Mouse (Mus musculus): ENCODE results near the gene Cplane1. TPM values are rescaled to one million over a fixed set of nuclear protein-coding genes. Genes with fewer than 3 reads are reported as not detected.

Gene Cplane1
- total and polyA plus RNA-seq, 3 experiments = 2.9 to 6.3 TPM; not detected in 1

- no peak for TF ChIP-seq ZNF384 (IDR thresholded peaks at IDR 0.05; ENCODE audit: low read depth, low read length)
Observed at GRCm38 (mm10) chr15:8282155-8282554, 113.2 kb downstream of the Cplane1 start (continued).

DNA sequence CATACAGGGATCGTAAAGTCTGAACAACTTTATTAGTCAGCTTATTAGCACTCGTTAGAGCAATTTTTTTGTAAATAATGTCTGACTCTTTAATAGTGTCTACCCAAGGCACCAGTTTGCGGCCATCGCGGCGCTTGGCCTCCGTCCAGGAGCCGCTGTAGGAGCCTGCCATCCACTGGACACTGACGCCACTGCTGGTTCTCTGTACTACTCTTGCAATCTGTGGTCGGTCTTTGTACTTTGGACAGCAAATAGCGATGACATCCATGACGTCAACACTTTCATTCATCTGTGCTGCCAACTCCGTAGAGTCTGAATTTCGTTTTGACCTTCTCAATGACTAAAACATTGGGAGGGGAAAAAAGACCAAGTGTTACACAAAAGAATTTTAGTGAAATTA lies 122.3 kb downstream of the Cplane1 start:
- Histone ChIP-seq H3K36me3 (ENCODE audit: control insufficient read depth in 1 of 2, insufficient read depth in 2 of 2, low read length in 2 of 2) (peaks cover 0 to 18% of the 10 kb centered on the region in 2 experiments; a peak in 2 of 4 replicates), H3K27me3 (ENCODE audit: control insufficient read depth in 1 of 2, insufficient read depth in 2 of 2, low read length in 2 of 2) (no peaks in the 10 kb centered on the region), H3K79me2 (ENCODE audit: control insufficient read depth, insufficient read depth, low read length, poor library complexity) (no peaks in the 10 kb centered on the region), H3K4me1 (ENCODE audit: control insufficient read depth in 1 of 2, insufficient read depth in 2 of 2, low read length in 2 of 2) (no peaks in the 10 kb centered on the region), H3K9me3 (replicated peaks; ENCODE audit: insufficient read depth, low read length) (no peaks in the 10 kb centered on the region), H3K4me3 (ENCODE audit: control insufficient read depth in 1 of 2, insufficient read depth in 1 of 2, low read depth in 2 of 2, low read length in 2 of 2) (no peak overlapping the region), H3K9ac (ENCODE audit: control insufficient read depth, low read depth, low read length, poor library complexity, severe bottlenecking) (no peak overlapping the region), H3K27ac (ENCODE audit: control insufficient read depth, low read depth, low read length) (no peak overlapping the region)
- TF ChIP-seq MAX (IDR thresholded peaks at IDR 0.05; ENCODE audit: low read length) (no peak), GABPA (IDR thresholded peaks at IDR 0.05; ENCODE audit: low read depth, low read length) (no peak), MXI1 (IDR thresholded peaks at IDR 0.05; ENCODE audit: low read depth, low read length) (no peak), ZKSCAN1 (IDR thresholded peaks at IDR 0.05; ENCODE audit: low read depth, low read length) (no peak)
- DNase-seq (ENCODE audit: low read depth, low spot score) = no peak

- Histone ChIP-seq H3K79me2 (ENCODE audit: control insufficient read depth, insufficient read depth, low read length, poor library complexity) (no peaks in the 10 kb centered on the region), H3K9me3 (replicated peaks; ENCODE audit: insufficient read depth, low read length) (no peaks in the 10 kb centered on the region), H3K9ac (ENCODE audit: control insufficient read depth, low read depth, low read length, poor library complexity, severe bottlenecking) (no peak overlapping the region), H3K27me3 (ENCODE audit: control insufficient read depth in 1 of 2, insufficient read depth in 2 of 2, low read length in 2 of 2) (no peaks in the 10 kb centered on the region), H3K4me1 (ENCODE audit: control insufficient read depth in 1 of 2, insufficient read depth in 2 of 2, low read length in 2 of 2) (no peaks in the 10 kb centered on the region), H3K36me3 (ENCODE audit: control insufficient read depth in 1 of 2, insufficient read depth in 2 of 2, low read length in 2 of 2) (peaks cover 0 to 37% of the 10 kb centered on the region in 2 experiments; a peak in 2 of 4 replicates), H3K27ac (ENCODE audit: control insufficient read depth, low read depth, low read length) (no peak overlapping the region), H3K4me3 (ENCODE audit: control insufficient read depth in 1 of 2, insufficient read depth in 1 of 2, low read depth in 2 of 2, low read length in 2 of 2) (no peak overlapping the region)
- peak; percentile 71 for DNase-seq (ENCODE audit: low read depth, low spot score)
- TF ChIP-seq MAX (IDR thresholded peaks at IDR 0.05; ENCODE audit: low read length) (0 out of 2 replicates have a peak, but pooled peaks have one; percentile 17), GATA1 (IDR thresholded peaks at IDR 0.05; ENCODE audit: low read depth, low read length) (no peak)
Observed at GRCm38 (mm10) chr15:8294150-8294549, 125.2 kb downstream of the Cplane1 start.

DNA sequence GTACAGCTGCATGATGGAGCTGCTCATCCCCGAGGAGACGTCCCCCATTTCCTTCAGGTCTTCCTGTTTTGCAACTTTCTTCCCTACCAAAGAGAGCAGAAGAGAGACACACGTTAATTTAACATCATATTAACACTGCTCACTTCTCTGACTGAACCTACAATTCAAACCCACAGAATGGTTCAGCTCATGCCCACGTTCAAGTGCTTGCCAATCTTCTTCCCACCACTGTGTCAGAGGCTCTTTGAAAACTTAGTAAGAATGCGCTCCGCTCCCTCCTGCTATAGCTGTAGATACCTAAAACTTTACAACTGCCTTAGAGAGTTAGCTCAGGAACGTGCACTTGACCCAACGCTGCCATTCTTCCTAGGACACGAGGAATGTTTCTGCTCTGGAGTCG lies 134.0 kb downstream of the Cplane1 start:
- H3K79me2 ChIP-seq (ENCODE audit: control insufficient read depth, insufficient read depth, low read length, poor library complexity) = no peaks in the 10 kb centered on the region
- no peak overlapping the region for H3K9ac ChIP-seq (ENCODE audit: control insufficient read depth, low read depth, low read length, poor library complexity, severe bottlenecking)
- H3K27ac ChIP-seq (ENCODE audit: control insufficient read depth, low read depth, low read length) = no peak overlapping the region
- peaks cover 0 to 54% of the 10 kb centered on the region in 2 experiments; a peak in 3 of 4 replicates for H3K36me3 ChIP-seq (ENCODE audit: control insufficient read depth in 1 of 2, insufficient read depth in 2 of 2, low read length in 2 of 2)
- no peak for DNase-seq (ENCODE audit: low read depth, low spot score)
- no peak for TF ChIP-seq JUND (IDR thresholded peaks at IDR 0.05; ENCODE audit: low read depth, low read length)
- no peak for TF ChIP-seq GABPA (IDR thresholded peaks at IDR 0.05; ENCODE audit: low read depth, low read length)
- TF ChIP-seq TAL1 (IDR thresholded peaks at IDR 0.05; ENCODE audit: low read length) = no peak
- TF ChIP-seq POLR2AphosphoS5 (IDR thresholded peaks at IDR 0.05; ENCODE audit: borderline replicate concordance, low read depth, low read length) = no peak
- TF ChIP-seq MEF2A (IDR thresholded peaks at IDR 0.05; ENCODE audit: extremely low read depth, insufficient replicate concordance, low read depth, low read length, poor library complexity, severe bottlenecking) = no peak
- no peak for TF ChIP-seq TCF12 (IDR thresholded peaks at IDR 0.05; ENCODE audit: low read depth, low read length)
- no peak for TF ChIP-seq CHD1 (IDR thresholded peaks at IDR 0.05; ENCODE audit: low read depth, low read length)
- no peak for TF ChIP-seq RAD21 (IDR thresholded peaks at IDR 0.05; ENCODE audit: low read depth, low read length)
- no peak for TF ChIP-seq BHLHE40 (IDR thresholded peaks at IDR 0.05; ENCODE audit: borderline replicate concordance, low read depth, low read length)
- no peak for TF ChIP-seq RCOR1 (IDR thresholded peaks at IDR 0.05; ENCODE audit: low read depth, low read length)
- TF ChIP-seq KAT2A (conservative IDR thresholded peaks at IDR 0.05; ENCODE audit: low read depth, low read length) = no peak
- no peak for TF ChIP-seq UBTF (IDR thresholded peaks at IDR 0.05; ENCODE audit: borderline replicate concordance, insufficient read depth, low read depth, low read length)
- TF ChIP-seq MYB (IDR thresholded peaks at IDR 0.05; ENCODE audit: low read depth, low read length) = no peak
- no peak for TF ChIP-seq TBP (IDR thresholded peaks at IDR 0.05; ENCODE audit: low read depth, low read length)
- no peak for TF ChIP-seq POLR2A (IDR thresholded peaks at IDR 0.05; ENCODE audit: control insufficient read depth in 1 of 2, insufficient read depth in 1 of 2, low read depth in 1 of 2, low read length in 2 of 2, poor library complexity in 1 of 2)
- no peak for TF ChIP-seq ZKSCAN1 (IDR thresholded peaks at IDR 0.05; ENCODE audit: low read depth, low read length)
- no peak for TF ChIP-seq CTCF (IDR thresholded peaks at IDR 0.05 in 2 of 3, conservative IDR thresholded peaks at IDR 0.05 in 1 of 3; ENCODE audit: control insufficient read depth in 1 of 3, insufficient read depth in 1 of 3, low read depth in 2 of 3, low read length in 3 of 3, poor library complexity in 1 of 3, severe bottlenecking in 1 of 3)
- no peak for TF ChIP-seq ZMIZ1 (IDR thresholded peaks at IDR 0.05; ENCODE audit: low read depth, low read length)
- H3K9me3 ChIP-seq (replicated peaks; ENCODE audit: insufficient read depth, low read length) = no peaks in the 10 kb centered on the region
- no peaks in the 10 kb centered on the region for H3K4me1 ChIP-seq (ENCODE audit: control insufficient read depth in 1 of 2, insufficient read depth in 2 of 2, low read length in 2 of 2)
- no peak overlapping the region for H3K4me3 ChIP-seq (ENCODE audit: control insufficient read depth in 1 of 2, insufficient read depth in 1 of 2, low read depth in 2 of 2, low read length in 2 of 2)
- H3K27me3 ChIP-seq (ENCODE audit: control insufficient read depth in 1 of 2, insufficient read depth in 2 of 2, low read length in 2 of 2) = no peaks in the 10 kb centered on the region

Data from MEL (cell line).